Mouse (Mus musculus): ENCODE measurements around the gene Rmnd5a.
"Not testable (repeated sequence)": the region's sequence is repeated elsewhere in the genome, so short reads cannot be mapped to it uniquely, and the experiment has no call there.

Gene Rmnd5a

DNA sequence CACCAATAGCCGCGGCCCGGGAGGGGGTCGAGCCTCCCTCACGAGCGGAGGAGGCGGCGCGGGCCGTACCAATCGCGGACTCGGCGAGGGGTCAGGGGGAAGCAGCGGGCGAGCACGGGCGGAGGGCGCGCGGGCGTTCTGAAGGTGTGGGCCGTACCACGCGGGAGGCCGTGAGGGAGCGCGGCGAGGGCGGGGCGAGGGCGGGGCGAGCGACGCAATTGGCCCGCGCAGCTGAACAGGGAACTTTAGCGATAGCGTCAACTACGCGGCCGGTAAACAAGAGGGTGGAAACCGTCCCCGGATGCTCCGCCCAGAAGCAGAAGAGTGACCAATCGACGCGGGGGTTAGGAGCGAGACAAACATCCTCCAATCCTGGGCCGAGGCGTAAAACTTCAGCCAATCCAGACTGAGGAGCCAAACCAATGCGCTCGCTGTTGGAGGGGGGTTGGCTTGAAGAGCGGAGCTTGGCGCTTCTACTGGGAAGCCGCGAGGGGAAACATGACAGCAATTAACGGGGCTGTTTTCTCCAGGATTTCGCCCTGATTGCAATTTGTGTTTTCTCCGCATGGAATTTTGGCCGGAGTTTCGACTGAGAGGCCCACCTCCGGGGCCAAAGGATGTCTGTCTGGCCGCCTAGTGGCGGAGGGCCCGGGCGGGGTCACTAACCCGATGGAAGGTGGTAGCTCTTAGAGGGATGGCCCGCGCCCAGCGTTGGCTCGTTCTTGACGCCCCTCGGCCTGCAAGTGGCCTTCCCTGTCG is at the start of gene Rmnd5a:
Gene Rmnd5a (minus strand): TSS at position 146 of the 759 bp plus-strand sequence.
- DNase-seq (ENCODE audit: inconsistent age in 2 of 2, low spot score in 1 of 2) = peak; percentile 99 to 100

DNA sequence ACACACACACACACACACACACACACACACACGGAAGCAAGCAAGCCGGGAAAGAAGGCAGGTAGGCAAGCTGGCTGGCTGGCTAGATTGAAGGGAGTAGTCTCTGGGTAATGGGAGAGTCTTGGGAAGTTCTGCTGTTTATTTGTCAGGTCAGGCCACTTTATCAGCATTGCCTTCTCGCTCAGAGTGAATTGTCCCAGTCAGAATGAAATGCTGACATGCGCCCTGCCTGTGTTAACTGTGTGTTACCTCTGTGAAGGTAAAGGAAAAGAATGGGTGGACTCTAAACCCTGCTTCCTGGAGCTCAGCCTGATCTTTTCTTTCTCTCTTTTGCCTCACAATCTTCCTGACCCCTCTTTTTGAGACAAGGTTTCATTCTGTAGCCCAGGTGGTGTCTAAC is 47.5 kb upstream of the Rmnd5a start:
- DNase-seq (ENCODE audit: inconsistent age in 2 of 2, low spot score in 1 of 2) = no peak

DNA sequence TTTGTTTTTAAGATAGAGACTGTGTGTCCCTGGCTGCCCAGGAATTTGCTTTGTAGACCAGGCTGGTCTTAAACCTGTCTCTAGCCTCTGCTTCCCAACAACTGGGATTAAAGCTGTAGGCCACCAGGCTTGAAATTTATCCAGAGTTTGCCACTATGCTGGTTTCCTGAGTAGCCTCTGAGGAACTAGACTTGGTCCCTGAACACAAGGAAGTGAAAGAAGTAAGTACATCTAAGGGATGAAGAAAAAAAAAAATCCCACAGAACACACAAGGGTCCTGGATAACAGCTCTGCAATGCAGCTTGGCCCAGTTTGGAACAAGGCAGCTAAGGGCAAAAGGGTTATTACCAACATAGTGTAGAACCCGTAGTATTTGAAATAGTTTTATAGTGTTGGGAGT is 46.4 kb upstream of the Rmnd5a start:
- no peak for DNase-seq (ENCODE audit: inconsistent age in 2 of 2, low spot score in 1 of 2)

DNA sequence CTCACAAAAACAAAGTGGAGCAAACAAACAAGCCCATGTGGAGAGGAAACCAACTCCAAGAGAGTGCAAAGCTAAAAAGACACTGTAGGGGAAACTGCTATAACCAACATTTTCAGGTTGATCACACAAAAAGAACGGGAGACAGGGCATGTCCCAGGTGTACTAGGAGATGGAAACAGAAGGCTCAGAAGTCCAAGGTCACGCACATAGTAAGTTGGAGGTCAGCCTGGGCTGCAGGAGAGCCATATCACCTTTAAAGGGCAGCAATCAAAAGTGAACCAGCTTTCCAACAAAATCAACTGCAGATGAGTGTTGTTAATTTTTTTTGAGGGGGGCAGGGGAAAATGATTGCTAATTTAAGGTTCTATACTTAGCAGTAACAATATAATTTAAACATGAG is 45.8 kb upstream of the Rmnd5a start:
- DNase-seq (ENCODE audit: inconsistent age in 2 of 2, low spot score in 1 of 2) = peak in 1 of 2 experiments; percentile 45

DNA sequence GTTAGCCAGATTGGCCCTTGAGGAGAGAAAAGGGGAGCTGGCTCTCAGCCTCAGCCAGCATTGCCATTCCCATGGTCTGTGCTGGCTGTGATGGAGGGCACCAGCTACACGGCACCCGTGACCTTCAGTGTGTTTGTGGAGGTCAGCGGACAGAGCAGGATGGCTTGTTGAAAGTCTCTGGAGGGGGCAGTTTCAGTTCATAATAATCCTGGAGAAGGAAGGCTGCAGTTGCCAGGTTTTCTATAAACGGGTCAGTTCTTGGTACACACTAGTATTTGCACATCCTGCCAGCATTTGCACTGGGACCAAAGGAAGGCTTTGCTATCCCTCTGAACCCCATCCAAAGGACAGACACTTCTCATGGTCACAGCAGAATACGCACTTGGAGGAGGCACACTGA is 44.8 kb upstream of the Rmnd5a start:
- DNase-seq (ENCODE audit: inconsistent age in 2 of 2, low spot score in 1 of 2) = peak; percentile 31 to 71

DNA sequence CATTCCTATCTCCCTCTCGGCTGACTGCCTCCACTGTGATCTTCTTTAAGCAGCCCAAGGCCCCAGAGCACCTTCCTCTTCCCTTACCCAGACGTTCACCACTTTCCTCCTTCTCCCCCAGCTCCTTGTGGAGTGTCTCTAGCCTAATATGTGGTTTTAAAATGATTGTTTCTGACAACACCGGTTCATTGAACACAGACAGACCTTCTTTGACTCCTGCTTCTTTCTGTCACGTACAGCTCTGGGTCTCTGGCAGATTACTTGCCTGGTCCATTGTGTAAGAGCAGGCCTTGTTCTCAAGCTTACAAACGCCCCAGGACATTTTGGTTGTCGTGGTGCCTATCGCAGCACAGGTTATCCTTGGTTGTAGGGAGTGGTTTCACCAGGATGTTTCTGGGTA is 40.7 kb upstream of the Rmnd5a start:
- DNase-seq (ENCODE audit: inconsistent age in 2 of 2, low spot score in 1 of 2) = no peak

DNA sequence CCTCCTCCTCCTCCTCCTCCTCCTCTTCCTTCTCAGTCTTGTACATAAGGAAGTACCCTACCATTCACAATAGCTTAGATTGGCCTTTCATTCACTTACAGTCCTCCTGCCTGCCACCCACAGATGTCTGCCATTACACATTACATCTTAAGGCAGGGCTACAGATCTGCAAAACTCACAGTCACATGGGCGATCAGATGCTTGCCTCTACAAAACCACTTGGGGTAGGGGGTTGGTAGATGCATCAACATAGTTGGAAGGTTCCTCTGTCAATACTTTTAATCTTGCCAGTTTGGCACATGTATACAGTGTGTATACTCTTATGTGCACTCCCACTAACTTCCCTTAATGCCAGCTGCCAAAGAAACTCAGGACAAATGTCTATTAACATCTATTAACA is 39.7 kb upstream of the Rmnd5a start:
- no peak for DNase-seq (ENCODE audit: inconsistent age in 2 of 2, low spot score in 1 of 2)

DNA sequence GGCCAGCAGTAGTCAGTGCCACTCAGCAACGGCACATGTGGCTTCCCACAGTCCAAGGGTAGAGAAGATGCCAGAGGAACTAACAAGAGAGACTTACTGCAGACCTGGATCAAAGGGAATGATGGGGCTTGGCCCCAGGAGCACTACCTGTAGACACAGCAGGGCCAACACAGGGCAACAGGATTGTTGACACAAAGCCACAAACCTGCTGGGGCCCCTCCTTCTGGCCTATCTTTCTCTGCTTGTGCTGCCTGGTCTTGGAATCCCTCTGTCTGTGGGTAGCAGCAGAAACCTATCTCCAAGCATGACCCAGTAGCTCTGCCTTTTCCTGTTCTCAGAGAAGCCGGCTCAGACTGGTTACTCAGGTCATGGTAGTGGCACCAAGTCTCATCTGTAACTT is 39.2 kb upstream of the Rmnd5a start:
- DNase-seq (ENCODE audit: inconsistent age in 2 of 2, low spot score in 1 of 2) = not testable (repeated sequence)

DNA sequence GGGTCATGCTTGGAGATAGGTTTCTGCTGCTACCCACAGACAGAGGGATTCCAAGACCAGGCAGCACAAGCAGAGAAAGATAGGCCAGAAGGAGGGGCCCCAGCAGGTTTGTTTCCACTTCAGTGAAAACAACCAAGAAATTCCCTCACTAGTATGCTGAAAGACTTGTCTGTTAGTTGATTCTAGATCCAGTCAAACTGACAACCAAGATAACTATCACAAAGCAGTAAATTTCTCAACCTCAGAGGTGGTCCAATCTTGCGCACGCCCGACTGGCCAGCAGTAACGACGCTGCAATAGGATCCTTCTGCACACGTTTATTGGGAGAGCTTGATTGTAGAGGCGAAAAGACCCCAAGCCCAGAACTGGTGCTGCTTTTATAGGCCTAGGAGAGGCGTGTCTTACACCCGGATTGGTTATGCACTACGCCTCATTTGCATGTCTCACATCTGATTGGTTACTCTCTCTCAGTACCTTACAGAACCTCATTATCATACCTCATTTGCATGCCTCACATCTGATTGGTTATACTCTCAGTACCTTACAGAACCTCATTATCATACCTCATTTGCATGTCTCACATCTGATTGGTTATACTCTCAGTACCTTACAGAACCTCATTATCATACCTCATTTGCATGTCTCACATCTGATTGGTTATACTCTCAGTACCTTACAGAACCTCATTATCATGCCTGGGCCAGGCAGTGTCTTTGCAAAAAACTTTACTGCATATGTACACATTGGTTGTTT is 38.6 kb upstream of the Rmnd5a start:
- DNase-seq (ENCODE audit: inconsistent age in 2 of 2, low spot score in 1 of 2) = not testable (repeated sequence)

DNA sequence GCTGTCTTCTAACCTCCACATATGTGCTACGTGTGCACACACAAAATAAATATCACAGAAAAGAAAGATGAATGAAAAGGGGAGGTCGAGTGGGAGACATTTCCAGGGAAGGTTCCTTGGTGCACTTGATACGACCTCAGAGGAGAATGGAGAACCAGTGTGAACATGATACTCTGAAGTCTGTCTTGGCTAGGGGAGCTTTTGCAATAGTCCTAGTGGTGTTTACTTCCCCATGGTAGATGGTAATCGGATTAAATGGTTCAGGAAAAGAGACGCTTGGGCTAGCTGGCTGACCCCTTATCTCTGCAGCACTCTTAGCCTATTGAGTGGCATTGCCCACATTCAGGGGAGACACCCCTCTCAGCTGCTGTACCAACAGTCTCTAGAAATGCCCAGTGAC is 36.3 kb upstream of the Rmnd5a start:
- DNase-seq (ENCODE audit: inconsistent age in 2 of 2, low spot score in 1 of 2) = no peak

DNA sequence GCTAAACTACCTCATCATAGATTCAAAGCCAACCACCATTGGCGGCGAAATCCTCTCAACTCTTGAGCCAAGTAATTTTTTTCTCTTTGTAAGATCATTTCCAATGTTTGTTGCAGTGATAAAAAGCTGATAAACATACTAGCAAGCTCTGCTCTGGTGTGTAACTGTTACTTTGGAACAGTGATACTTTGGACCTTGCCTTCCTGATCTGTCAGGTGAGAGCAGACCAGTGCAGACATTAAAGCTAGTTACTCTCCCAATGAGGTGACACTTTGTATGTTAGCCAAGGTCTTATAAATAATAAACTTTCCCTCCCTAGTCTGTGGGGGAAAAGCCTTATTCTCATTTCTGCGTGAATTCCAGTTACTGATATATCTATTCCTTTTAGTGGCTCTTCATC is 35.2 kb upstream of the Rmnd5a start:
- DNase-seq (ENCODE audit: inconsistent age in 2 of 2, low spot score in 1 of 2) = no peak

DNA sequence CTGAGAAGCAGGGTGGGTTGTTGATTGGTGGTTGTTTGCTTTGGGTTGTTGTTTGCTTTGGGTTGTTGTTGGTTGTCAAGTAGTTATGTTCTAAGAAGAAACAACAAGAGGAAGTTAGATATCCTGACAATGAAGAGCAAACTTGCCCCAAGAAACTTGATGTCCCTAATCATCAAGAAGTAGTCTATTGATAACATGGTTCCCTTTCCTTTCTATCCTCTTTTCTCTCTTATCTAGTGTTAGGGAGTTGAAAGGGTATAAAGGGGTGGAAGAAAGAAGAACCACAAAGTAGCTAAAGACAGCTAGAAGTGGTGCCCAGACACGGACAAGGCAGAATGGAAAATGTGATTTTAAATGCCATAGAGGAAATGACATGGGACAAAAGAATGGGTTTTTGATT is 32.3 kb upstream of the Rmnd5a start:
- DNase-seq (ENCODE audit: inconsistent age in 2 of 2, low spot score in 1 of 2) = no peak

DNA sequence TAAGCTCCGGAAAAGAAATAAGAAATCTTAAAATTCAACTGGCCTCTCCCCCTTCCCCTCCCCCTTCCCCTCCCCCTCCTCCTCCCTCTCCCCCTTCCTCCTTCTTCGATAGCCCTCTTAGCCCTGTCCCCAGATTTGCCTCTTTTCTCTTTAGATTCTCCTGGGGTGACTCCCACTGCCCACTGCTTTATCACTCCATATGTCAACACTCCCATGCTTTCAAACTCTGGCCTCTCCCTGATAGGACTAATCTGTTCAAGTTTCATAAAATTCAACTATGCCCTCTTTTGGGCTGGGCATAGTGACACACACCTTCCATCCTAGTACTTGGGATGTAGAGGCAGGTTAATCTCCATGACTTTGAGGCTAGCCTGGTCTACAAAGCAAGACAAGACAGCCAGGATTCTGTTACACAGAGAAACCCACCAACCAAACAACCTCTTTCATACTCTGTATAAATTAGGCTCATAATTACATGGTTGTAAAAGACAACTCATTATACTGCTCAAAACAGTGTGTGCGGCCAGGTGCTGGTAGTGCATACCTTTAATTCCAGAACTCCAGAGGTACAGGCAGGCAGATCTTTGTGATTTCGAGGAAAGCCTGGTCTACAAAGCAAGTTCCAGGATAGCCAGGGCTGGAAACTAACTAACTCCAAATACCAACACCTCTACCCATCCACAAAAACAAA is 31.5 kb upstream of the Rmnd5a start:
- DNase-seq (ENCODE audit: inconsistent age in 2 of 2, low spot score in 1 of 2) = no peak

DNA sequence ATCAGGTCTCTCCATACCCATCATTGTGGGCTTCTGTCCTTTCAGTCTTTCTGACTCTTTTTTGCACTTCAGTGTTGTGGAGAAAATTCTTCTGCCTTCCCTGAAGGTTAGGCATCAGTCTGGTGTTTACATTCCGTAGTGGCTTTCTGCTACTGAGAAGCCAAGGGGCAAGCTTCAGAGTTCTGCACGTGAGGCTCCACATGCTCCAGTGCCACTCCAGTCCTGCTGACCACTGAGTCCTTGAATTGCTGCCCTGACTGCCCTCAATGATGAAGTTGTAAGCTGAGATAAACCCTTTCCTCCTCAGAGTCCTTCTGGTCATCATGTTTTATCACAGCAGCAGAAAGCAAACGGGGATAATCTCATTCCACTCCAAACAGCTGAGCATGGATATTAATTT is 28.9 kb upstream of the Rmnd5a start:
- DNase-seq (ENCODE audit: inconsistent age in 2 of 2, low spot score in 1 of 2) = peak; percentile 69 to 79

DNA sequence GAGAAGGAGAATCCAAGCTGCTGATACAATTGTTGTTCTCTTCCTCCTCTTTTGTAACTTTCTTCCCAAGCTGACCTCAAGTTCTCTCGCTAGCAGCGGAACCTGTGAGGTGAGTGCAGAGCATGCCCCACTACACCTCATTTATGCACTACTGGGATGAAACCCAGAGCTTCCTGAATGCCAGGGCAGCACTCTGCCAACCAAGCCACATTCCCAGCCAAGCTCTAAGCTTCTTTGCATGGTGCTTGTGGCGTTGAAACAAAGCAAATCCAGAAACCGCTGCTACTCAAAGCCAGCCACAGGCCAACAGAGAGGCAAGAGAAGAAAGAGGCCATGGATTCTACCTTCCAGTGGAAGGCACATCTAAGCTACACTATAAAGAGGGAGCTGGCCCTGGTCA is 27.3 kb upstream of the Rmnd5a start:
- DNase-seq (ENCODE audit: inconsistent age in 2 of 2, low spot score in 1 of 2) = no peak

DNA sequence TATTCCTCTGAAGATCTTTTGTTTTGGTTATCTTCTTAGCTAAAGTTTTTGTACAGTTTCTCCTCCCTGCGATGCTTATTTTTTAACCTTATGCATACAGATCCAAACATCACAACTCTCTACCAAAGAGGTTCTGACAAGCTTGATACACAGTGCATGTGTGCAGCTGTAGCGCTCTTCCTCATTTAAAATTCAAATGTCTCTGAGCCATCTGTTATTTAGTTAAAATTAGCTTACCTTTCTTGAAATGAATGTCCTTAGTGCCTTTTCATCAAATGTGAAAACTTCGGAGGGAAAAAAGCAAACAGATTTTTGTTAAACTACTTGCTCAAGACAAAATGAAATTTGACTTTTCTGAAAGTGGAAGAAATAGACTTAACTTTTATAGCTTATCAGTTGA is 24.7 kb upstream of the Rmnd5a start:
- DNase-seq (ENCODE audit: inconsistent age in 2 of 2, low spot score in 1 of 2) = no peak

DNA sequence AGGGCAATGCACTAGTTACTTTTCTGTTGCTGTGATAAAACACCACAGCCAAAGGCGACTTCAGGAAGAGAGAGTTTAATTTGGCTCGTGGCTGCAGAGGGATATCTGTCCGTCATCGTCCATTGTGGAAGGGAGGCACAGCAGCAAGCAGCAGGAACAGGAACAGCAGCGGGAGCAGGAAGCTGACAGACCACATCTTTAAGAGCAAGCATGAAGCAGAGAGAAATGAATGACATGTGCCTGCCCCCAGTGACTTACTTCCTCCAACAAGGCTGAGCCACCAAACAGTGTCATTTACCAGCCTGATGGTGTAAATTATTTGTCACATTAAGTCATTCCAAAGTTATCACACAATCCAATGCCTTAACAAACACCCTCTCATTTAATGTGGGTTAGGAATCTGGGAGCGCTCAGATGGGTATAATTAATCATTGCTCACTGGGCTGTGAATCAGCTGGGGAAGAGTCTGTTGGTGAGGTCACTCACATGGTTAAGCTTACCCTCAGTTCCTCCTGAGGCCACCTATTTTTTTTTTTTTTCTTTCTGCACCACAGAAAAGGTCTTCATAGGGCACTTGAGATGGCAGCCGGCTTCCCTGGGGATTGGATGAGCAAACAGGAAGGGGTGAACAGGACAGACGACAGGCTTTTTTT is 17.6 kb upstream of the Rmnd5a start:
- peak in 1 of 2 experiments; percentile 46 for DNase-seq (ENCODE audit: inconsistent age in 2 of 2, low spot score in 1 of 2)

DNA sequence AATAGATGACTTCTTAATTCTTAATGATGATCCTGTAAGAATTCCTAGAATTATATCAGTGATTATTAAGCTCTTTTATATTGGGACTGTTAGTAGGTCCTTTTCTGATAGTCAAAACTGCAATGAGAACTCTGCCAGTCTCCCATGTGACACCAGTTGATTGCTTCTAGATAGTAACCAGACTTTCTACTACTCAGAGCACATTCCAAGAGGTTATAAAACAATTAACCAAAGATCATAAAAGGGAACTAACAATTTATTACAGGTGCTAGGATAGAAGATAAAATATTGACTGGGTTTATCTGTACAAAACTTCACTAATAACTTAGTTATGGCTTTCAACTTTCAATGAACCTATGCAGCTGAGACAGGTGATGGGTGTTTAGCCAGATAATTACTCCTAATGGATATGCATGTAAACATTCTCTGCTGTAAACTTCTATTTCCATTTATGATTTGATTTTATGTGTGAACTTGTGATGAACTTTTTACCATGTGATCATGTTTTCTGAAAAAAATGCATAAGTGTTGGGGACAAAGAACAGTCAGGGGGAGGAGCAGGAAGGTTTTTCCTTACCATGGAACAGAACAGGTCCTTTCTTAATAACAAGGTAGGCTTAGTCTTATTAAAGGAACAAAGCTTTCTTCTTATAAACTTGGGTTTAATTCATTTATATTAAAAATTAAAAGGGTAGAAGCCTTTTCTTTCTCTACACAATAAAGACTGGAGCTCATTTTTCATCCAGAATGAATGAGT is 13.7 kb upstream of the Rmnd5a start:
- not testable (repeated sequence) for DNase-seq (ENCODE audit: inconsistent age in 2 of 2, low spot score in 1 of 2)

DNA sequence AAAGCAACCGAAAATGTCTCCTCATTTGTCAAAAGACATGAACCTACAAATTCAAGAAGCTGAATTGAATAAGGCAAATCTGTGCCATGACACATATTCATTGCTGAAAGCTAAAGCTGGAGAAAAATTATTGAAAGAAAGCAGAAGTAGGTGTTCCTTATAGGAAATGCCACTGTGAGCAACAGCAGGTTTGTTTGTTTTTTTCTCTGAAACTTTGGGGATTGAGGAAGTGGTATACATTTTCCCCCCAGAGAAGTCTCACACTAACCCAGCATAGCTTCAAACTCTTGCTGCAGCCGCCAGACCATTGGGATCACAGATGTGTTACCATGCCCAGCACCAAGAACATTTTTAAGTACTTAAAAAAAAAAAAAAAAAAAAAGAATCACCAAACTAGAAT is 12.4 kb upstream of the Rmnd5a start:
- no peak for DNase-seq (ENCODE audit: inconsistent age in 2 of 2, low spot score in 1 of 2)

DNA sequence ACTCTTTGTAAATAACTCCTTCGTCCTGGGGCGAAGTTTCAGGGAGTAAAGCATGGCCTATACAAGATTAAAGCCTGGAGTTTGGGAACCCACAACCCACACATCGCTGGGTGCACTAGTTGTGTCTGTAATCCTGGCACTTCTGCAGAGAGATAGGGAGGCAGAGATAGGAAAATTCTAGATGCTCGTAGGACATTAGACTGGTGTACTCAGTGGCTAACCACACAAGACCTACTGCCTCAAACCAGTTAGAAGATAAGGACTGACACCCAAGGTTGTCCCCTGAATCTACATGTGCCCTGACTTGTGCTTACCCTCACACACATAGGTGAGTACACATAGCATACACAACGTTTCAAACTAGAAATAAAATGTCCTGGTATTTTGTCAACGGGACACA is 5.1 kb upstream of the Rmnd5a start:
- peak in 1 of 2 experiments; percentile 15 for DNase-seq (ENCODE audit: inconsistent age in 2 of 2, low spot score in 1 of 2)

DNA sequence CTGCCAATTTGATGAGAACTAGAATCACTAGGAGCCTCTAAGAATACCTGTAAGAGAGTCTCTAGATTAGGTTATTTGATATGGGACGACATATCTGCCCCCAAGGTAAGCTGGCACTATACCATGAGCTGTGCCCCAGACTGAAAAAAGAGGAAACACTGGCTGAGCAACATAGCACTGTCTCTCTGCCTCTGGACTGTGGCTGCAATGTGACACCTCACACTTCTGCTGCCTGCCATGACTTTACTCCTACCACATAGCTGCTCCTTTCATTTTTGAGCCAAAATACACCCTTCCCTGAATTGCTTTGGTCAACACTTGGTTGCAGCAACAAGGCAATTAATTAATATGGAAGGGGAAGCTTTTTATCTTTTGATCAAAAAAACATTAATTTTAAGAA is 4.3 kb upstream of the Rmnd5a start:
- no peak for DNase-seq (ENCODE audit: inconsistent age in 2 of 2, low spot score in 1 of 2)

All from adrenal gland, adult (tissue).